18 mouse cellular contexts compared by ENCODE assay signal in genomic region chr6:126080531-126080930, GRCm38 (mm10).
A peak's percentile ranks its signal among the peaks of the same experiment; 100 is the strongest.
DNase-seq lines count a peak whose midpoint lies in the region; ATAC-seq and TF ChIP-seq lines count a peak whose summit lies in the region.
"Had no signal": no experiment of that assay in that cellular context is flagged by ENCODE, and none has a peak within 500 bp of the region (broad histone marks: within the 10 kb centered on the region; RNA-seq: fewer than 3 reads in every experiment).

No protein-coding gene starts in this region.

- no peak overlapping the region for H3K4me2 ChIP-seq in midbrain, embryonic 11.5 days
- H3K4me2 ChIP-seq in midbrain, postnatal 0 days (ENCODE audit: low read depth, low read length, poor library complexity, severe bottlenecking) = no peak overlapping the region

- no peak for TF ChIP-seq CTCF in midbrain, postnatal 0 days (IDR thresholded peaks at IDR 0.05)

- 88% methylated on average over 3 of the region's 3 CpGs for WGBS in midbrain, embryonic 11.5 days
- 90% methylated on average over 3 of the region's 3 CpGs for WGBS in midbrain, postnatal 0 days

- H3K27ac ChIP-seq in midbrain, embryonic 11.5 days (ENCODE audit: low read depth, low read length) = no peak overlapping the region
- no peak overlapping the region for H3K27ac ChIP-seq in midbrain, postnatal 0 days (ENCODE audit: low read depth, low read length)

- no peak overlapping the region for H3K9ac ChIP-seq in midbrain, embryonic 11.5 days (ENCODE audit: low read length)
- no peak overlapping the region for H3K9ac ChIP-seq in midbrain, postnatal 0 days (replicated peaks; ENCODE audit: low read length, poor library complexity, severe bottlenecking)

- H3K27me3 ChIP-seq in midbrain, embryonic 11.5 days (ENCODE audit: control insufficient read depth, insufficient read depth, low read length) = no peaks in the 10 kb centered on the region
- no peaks in the 10 kb centered on the region for H3K27me3 ChIP-seq in midbrain, postnatal 0 days (ENCODE audit: insufficient read depth, low read length)

- H3K9me3 ChIP-seq in midbrain, embryonic 11.5 days (ENCODE audit: control insufficient read depth, low read length) = no peaks in the 10 kb centered on the region
- no peaks in the 10 kb centered on the region for H3K9me3 ChIP-seq in midbrain, postnatal 0 days (ENCODE audit: low read length)

- H3K36me3 ChIP-seq in midbrain, embryonic 11.5 days (ENCODE audit: control insufficient read depth, insufficient read depth, low read length) = no peaks in the 10 kb centered on the region
- no peaks in the 10 kb centered on the region for H3K36me3 ChIP-seq in midbrain, postnatal 0 days (ENCODE audit: insufficient read depth, low read length)
- H3K36me3 ChIP-seq: G1E had no signal

- no peak for ATAC-seq in midbrain, embryonic 11.5 days (ENCODE audit: low FRiP score)
- ATAC-seq in midbrain, postnatal 0 days (ENCODE audit: low FRiP score) = no peak
- ATAC-seq: activated CD4-positive, CD25-positive, alpha-beta regulatory T cell, adult 4 months; CD4-positive, CD25-positive, alpha-beta regulatory T cell, adult 4 months; Patski had no signal

- H3K4me1 ChIP-seq in midbrain, embryonic 11.5 days (ENCODE audit: control insufficient read depth, insufficient read depth, low read length) = no peaks in the 10 kb centered on the region
- H3K4me1 ChIP-seq in midbrain, postnatal 0 days (ENCODE audit: insufficient read depth, low read length) = no peaks in the 10 kb centered on the region

- DNase-seq in heart, adult 11 months = peak; percentile 80
- no peak for DNase-seq in heart, postnatal 4 days
- DNase-seq in midbrain, embryonic 11.5 days (ENCODE audit: low spot score, missing footprints) = peak; percentile 57
- DNase-seq in midbrain, postnatal 0 days (ENCODE audit: low spot score) = no peak
- DNase-seq: adrenal gland, adult 2 months; adrenal gland, adult 8-10 months; adrenal gland, postnatal 10 days; adrenal gland, postnatal 14 days; adrenal gland, postnatal 25 days; adrenal gland, postnatal 36 days; B cell, adult 2 months; cerebellum, adult 11 months; cerebellum, adult 11-12 months; cerebellum, adult 18-20 months had no signal

- no peak overlapping the region for H3K4me3 ChIP-seq in midbrain, embryonic 11.5 days (ENCODE audit: low read depth, low read length)
- no peak overlapping the region for H3K4me3 ChIP-seq in midbrain, postnatal 0 days (ENCODE audit: low read depth, low read length)

Comparison
In these comparisons a context has a peak if more than half of its experiments do, and no peak if none do; other contexts are left out.
1. DNase-seq: peak in heart, adult 11 months (single experiment) and midbrain, embryonic 11.5 days (single experiment); none in heart, postnatal 4 days (single experiment) and midbrain, postnatal 0 days (single experiment).